Mouse (Mus musculus) inflammation-experienced regulatory T-cells, adult 6 months (primary cell): ENCODE data around the gene Mlec. TPM values are rescaled to one million over a fixed set of nuclear protein-coding genes. Genes with fewer than 3 reads are reported as not detected.
"Not testable (repeated sequence)": the region's sequence is repeated elsewhere in the genome, so short reads cannot be mapped to it uniquely, and the experiment has no call there.

ENCODE experiments used
- ATAC-seq: one replicate; pipeline ENCODE4 v1.8.0; 2017
- polyA plus RNA-seq, 3 experiments: library from polyadenylated mRNA; unstranded; fragments of 100-300 nt; shearing (Covaris generic); gene quantifications; one replicate each; pipeline ENCODE4 v1.2.1; 2017

Mlec gene
- polyA plus RNA-seq, 3 experiments from 2014 or later: 25.5 to 32.7 (median 30.3) TPM

DNA sequence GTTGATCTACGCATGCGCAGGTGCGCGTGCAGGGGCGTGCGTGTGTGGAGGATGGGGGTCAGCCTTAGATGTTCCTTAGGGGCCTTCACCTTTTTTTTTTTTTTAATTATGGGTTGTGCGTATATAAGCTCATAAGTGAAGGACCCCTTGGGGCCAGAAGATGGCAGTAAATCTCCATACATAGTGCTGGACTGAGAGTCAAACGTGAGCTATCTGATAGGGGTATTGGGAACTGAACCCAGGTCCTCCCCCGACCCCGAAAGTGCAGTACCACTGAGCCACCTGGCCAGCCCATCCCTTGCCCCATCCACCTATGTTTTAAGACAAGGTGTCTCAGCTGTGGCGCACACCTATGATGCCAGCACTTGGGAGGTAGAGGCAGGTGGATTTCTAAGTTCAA, 21.6 kb upstream of the Mlec start:
- no peak for ATAC-seq

DNA sequence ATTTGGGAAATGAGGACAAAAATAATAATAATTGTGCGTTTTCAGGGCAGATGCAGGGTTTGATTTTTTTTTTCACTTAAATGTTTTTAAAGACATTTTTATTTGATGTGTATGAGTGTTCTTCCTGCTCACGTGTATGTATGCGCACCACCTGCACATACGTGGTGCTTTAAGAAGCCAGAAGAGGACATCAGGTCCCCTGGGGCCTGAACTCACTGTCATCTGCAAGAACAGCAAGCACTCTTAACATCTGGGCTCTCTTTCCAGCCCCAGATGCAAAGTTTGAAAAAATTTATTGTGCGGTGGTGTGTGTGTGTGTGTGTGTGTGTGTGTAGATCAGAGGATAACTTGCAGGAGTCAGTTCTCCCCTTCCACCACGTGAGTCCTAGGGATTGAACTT, 19.9 kb upstream of the Mlec start:
- no peak for ATAC-seq

DNA sequence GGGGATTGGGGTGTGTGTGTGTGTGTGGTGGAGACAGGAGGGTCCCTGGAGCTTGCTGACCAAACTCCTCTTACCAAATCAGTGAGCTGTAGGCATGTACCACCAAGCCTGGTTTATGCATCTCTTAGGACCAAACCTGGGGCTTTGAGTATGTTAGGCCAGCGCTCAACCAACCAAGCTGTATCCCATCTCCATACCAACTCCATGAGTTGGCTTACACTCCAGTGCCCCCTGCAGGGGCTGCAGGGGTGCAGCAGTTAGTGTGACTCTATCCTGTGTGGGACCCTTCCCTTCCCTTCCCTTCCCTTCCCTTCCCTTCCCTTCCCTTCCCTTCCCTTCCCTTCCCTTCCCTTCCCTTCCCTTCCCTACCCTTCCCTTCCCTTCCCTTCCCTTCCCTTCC, 16.6 kb upstream of the Mlec start:
- no peak for ATAC-seq

DNA sequence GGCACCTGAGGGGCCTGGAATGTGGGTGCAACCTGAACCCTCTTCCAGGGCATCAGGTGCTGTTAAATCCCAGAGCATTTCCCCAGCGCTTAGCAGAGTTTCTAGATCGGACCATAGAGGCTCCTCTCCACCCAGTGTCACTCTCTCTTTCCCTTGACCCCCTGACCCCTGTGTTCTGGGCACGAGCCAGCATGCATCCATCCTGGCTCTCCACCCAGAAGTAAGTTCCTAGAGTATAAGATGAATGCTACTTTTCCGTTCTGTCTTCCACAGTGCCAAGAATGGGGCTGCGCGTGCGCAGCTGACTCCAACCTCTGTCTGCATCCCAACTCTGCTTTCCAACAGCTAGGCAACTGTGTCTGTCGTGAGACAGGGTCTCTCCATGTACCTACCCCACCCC, 12.2 kb upstream of the Mlec start:
- no peak for ATAC-seq

DNA sequence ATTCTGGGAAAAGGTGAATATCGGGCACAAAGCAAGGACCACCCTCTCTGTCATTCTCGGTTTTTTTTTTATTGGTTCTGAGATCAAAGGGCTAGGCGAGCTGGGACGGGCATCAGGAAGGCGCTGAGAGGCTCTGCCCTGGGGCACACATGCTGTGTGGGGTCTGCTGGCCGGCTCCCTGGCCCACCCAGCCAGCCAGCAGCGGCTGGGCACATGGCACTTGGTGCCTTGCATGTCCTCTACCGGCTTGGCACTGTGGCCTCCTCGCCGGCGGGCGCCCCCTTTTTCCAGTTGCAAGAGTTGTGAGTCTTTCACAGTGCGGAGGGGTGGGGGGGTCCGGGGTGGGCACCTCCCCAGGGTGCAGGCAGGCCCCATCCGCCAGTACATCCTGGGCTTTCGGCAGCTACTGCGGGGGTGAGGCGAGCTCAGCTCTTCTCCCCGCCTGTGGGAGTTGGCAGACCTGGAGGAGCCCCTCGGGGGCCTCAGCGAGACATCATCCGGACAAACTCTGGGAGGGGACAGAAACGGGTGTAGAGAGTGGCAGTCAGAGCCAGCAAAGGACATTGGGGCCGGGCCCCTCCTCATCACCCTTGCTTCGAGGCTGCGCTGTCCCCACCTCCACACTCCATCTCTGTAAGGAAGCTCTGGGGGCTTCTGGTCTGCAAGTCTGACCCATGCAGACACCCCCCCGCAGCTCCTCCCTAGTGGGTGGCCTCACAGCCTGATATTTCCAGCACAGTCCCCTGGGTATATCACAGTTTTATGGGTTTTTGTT, 10.8 kb upstream of the Mlec start:
- no peak for ATAC-seq

DNA sequence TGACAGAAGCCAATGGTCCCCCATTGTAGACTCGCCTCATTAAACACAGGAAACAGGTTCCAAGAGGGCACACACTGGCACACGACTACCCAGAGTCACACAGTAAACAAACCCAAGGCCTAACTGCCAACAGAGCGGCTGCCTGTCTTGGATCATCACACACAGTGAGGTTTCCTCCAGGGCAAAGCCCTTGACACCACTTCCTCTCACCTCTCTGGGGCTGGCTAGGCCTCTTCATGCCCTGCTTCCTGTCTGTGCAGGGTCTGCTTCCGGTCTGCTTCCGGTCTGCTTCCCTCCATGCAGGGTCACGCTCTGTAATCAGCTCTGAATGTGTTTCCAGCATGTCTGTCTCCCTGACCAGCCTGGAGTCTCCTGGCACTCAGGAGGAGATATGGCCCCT, 9.4 kb upstream of the Mlec start:
- peak; percentile 99 for ATAC-seq

DNA sequence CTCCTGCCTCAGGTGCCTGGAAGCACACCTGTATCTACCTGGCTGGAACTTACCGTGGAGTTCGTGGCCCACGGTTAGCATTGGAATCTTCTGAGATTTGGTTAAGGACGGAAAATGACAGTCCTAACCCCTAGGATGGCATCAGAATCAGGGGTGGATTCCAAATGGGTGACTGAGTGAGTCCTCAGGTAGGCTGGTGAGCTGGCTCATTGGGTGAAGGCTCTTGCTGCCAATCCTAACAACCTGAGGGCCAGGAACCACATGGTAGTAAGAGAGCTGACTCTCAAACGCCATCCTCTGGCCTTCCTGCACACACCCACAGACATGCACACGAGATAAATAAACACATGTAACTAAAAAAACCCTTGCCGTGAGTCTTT, 8.8 kb upstream of the Mlec start:
- no peak for ATAC-seq

DNA sequence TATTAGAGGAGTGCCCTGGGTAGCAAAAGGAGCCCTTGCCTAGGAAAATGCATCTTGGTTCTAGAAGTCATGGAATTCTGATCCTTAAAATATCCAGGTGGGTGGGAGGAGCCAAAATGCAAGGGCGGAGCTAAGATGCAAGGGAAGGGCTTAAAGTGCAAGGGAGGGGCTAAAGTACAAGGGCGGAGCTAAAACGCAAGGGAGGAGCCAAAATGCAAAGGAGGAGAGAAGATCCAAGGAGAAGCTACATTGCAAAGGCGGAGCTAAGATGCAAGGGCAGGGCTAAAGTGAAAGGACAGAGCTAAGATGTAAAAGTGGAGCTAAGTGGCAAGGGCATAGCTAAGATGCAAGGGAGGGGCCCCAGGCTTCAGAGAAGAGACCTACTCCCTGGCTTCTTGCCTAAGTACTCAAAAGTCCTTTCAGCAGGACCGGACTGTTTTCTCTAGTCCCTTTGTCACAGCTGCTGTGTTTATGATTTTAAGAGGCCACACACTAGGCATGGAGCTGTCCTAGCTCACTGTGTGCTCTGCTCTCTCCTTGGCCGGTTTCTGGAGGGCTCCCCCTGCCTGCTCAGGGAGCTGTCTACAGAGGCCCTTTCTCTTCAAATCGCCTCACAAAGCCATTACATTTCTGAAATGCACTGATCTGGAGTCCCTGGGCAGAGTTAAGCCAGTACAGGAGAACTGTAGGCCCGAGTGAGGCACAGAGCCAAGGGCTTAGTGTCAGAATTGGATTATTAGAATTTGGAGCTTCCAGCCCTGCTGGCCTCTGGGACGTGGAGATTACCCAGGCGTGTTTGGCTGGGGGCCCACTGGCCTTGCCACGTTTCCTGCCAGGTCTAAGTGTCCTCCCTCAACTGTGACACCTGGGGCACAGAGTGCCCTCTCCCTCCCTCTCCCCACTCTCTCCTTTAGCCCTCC, 8.2 kb upstream of the Mlec start:
- ATAC-seq: no peak

DNA sequence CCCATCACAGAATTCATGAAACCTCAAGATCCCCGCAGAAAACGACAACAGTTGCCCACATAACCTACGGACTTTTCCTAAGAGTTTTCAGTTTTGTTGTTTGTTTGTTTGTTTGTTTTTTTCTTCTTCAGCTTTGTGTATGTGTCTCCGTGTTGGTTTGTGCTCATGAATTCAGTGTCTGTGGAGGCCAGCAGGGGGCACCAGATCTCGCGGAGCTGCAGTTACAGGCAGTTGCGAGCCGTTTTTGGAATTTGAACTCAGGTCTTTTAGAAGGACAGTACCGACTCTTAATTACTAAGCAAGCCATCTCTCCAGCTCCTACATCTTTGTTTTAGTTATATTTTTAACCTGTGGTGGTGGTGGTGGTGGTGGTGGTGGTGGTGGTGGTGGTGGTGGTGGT, 7.4 kb upstream of the Mlec start:
- no peak for ATAC-seq

DNA sequence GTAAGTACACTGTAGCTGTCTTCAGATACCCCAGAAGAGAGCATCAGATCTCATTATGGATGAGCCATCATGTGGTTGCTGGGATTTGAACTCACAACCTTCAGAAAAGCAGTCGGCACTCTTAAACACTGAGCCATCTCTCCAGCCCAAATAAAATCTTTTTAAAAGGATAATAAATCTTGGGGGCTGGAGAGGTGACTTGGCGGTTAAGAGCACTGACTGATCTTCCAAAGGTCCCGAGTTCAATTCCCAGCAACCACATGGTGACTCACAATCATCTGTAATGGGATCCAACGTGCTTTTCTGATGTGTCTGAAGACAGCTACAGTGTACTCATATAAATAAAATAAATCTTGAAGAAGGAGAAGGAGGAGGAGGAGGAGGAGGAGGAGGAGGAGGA, 6.5 kb upstream of the Mlec start:
- not testable (repeated sequence) for ATAC-seq

DNA sequence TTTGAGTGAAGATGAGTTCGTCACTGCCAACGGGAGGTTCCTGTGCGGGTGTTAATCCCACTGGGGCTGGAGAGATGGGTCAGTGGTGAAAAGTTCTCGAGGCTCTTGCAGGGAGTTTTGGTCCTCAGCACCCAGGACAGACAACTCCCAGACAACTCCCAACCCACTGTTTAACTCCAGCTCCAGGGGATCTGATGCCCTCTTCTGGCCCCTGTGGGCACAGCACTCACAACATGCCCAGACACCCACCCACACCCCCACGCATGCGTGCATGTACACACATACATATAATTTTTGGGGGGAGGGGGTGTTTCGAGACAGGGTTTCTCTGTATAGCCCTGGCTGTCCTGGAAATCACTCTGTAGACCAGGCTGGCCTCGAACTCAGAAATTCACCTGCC, 5.6 kb upstream of the Mlec start:
- ATAC-seq: no peak

DNA sequence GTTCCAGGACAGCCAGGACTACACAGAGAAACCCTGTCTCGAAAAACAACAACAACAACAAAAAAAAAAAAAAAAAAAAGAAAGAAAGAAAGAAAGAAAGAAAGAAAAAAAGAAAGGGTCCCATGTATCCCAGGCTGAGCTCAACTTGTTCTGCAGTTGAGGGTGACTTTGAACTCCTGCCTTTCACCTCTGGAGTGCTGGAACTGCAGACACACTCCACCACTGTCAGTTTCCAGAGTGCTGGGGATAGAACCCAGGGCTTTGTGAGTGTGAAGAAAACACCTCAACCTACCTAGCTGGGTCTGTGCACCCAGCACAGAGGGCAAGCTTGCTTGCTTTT, 3.9 kb upstream of the Mlec start:
- ATAC-seq: not testable (repeated sequence)

DNA sequence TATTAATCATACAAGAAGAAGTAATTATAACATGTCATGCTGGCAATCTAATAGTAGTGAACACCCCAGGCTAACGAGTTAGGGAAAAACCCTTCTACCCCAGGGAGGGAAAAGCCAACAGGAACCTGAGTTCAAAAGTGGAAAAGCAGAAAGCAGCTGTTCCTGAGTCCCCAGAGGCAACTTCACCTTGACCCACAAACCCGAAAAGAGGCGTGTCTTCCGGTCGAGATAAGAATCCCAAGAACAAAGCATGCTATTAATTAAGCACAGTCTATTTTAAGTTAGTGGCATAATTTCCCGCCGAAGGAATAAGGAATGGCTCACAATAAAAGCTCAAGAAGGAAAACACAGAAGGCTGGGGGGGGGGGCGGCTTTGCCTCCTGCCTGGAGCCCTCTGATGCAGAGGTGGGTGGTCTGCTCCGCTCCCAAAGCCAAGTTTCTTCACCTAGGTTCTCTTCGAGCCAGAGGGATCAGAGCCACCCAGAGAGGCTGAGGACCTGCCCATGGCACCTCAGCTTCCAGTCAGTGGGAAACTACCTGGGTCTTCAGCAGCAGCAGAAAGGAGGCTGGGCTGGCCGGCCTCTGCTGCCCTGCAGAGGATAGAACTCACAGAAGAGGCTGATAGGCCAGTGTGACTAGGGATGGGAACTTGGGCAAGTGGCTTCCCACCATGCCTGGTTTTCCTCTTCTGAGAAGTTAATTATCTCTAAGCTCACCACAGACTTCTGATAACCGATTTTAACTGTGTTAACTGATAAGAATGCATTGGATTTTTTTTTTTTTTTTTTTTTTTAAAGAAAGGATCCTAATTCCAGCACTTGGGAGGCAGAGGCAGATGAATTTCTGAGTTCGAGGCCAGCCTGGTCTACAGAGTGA, 3.3 kb upstream of the Mlec start:
- ATAC-seq: no peak

DNA sequence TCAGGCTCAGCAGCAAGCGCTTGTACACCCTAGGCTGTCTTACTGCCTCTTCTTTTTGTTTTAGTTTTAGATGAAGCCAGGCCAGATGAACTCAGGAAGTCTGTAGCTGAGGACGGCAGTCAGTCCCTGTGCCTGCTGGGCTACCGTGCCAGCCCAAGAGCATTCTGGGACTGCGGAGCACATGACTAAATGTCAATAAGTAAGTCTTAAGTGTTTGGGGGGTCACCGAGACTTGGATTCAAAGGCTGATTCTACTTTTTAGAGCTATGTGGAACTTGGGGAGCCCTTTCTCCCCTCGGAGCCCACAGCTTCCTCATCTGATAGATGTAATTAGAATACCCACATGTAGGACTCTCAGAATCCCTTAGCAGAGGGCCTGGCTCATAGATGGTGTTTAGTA, 2.7 kb upstream of the Mlec start:
- ATAC-seq: no peak

DNA sequence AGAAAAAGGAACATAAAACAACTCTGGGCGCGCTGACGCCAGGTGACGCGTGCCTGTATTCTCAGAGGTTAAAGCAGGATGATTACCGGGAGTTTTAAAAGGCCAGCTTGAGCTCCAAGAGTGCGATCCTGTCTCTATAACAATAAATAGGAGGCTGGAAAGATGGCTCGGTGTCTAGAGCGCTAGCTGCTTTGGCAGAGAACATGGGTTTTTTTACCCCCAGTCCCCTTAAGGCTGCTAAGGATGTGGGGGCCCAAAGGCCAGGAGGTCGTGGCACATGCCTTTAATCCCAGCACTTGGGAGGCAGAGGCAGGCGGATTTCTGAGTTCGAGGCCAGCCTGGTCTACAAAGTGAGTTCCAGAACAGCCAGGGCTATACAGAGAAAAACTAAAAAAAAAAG, 1.2 kb upstream of the Mlec start:
- no peak for ATAC-seq

DNA sequence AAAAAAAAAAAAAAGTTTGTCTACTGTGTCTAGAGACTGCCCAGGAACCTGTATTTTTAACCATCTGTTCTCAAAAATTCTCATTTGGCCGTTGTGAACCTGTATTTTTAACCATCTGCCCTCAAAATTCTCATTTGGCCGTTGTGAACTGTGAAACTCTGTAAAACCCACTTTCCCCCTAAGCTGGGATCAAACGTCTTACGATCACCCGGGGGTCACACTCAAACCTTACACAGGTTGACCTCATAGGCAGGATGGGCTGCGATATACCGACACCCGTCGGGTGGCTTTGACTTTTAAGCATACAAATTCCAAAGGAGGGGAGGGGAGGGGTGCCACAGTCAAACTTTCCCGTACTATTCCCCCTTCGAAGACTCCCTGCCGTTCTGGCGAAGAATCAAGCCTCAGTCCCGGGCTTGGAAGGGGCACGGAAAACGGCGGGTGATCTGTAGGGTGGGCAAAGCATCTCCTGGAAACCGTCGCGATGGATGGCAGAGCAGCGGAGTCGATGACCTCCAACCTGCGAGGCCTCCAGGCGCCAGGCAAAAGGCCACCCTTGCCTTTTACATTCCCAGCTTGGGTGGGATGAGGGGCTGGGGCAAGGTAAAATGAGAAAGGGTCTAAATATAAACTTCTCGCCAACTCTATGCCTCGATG, 918 bp downstream of the Mlec start:
- ATAC-seq: no peak

DNA sequence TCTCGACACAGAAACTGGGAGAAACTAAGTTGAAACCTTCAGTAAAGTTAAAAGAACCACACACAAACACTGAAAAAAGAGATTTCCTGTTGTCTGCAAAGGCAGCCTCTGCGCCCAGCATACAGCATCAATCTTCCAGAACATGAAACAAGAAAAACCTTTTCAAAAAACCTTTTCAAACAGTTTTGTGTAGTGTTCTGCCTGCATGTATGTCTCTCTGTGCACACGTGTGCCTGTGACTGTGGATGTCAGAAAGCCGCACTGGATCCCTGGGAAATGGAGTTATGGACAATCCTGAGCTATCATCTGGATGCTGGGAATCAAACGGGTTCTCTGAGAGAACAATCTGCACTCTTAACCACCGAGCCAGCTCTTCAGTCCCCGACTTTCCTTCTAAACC, 1.6 kb downstream of the Mlec start:
- ATAC-seq: no peak

DNA sequence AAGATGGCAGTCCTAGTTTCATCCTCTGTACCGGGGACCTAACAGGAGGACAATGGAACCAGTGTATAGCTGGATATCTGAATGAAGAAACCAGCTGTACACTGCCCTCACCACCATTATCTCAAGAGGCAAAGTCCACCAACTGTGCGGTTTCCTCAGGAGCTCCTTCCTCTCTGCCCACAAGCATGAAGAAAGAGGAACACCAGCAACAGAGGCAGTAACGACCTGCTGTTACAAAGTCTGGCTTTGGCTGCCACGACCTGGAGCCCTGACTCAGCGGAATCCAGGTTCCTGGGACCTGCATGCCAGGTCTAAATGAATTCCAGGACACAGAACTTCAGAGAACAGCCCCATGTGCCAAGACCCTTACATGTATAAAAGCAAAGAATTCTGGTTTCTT, 2.1 kb downstream of the Mlec start:
- no peak for ATAC-seq

DNA sequence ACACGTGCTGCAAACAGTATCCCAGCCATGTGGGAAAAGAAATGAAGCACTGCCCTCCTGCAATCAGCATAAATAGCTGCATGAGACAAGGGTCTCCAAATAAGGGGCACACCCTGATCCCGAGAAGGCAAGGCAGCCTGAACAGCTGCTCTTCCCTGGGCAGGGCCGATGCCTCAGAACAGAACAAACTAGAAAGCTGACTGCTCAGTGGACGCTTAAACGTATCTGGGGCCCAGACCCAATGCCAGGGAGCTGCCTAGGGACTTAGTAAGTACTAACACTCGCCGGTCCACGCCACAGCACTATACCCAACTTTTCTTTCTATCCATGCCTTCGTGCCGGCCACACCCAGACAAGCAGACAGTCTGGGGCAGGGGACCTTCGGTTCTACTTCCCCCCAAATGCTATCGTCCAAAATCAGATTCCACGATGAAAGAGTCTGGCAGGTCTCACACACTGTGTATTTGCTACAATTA, 2.8 kb downstream of the Mlec start:
- no peak for ATAC-seq

DNA sequence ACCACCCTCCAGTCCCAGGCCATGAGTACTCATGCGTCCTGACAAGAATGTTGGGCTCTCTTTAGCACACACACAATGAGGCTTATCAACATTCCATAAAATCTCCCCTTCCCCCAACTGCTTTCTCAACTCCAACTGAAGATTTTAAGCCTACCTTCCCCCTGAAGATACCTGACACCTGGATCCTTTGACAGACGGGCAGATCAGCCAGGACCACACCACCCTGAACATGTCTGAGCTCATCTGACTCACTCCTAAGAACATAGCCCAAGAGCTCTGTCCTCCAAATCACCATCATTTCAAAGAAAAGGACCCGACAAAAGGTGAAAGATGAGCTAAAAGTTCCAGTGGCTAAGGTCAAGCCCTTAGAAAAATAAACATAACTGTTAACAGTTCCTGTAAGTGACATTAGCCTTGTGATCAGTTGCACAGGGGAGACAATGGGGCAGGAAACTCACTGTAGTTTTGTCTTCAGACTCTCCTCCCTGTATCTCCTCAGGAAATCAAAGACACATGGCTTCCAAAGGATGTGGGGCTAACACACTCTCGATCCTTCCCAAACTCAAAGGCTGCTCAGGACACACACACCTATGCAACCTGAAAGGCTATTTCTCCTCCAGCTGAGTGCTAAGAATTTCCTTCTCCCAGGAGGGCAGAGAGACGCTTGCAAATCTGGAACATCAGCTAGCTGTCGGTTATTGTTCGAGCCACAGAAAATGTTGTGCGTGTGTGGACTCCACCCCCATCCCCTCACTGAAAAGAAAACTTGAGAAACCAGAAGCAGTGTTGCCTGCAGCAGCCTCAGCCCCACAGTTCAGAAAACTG, 5.6 kb downstream of the Mlec start:
- ATAC-seq: peak; percentile 27

DNA sequence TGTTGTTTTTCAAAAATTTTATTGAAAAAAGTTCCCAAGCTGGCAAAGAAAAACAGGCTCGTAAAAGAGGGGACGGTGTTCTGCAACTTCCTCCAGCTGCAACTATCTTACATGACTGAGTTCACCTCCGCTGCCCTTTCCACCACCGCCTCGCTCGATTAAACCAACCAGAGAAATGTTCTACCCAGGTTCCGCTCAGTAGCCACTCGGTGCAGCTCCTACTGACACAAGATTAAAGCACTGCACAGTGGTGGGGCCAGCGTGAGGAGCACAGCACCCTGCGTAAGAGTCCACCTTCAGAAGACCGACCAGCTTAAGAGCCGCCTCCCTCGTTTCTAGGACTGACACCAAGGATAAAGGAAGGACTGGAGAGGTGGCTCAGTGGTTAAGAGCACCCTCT, 6.5 kb downstream of the Mlec start:
- no peak for ATAC-seq

DNA sequence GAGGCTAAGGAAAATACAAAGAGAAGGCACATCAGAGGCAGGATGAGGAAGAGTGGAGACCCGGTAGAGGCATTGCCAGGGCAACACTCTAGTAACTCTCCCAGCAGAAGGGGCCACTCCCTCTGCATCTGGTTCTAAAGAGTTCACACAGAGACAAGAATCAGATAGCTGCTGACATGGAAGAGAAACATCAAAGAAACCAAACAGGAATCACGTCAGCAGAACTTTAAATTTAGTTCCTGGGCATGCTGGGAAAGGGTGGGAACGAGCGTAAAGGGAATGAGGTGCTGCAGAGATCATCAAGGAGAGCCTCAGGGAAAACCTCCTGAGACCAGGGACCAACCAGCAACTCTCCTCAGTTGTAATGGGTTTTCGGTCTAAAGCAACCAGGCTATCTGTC, 7.0 kb downstream of the Mlec start:
- ATAC-seq: peak; percentile 61
